Mouse (Mus musculus) spleen, adult 2 months (tissue): ENCODE results near the gene Trim80.

Experiments
- CTCF ChIP-seq: fragments of 200-500 bp; IDR thresholded peaks from 2 replicates; pipeline ENCODE4 v1.5.1; 2011; ENCODE audit warnings: mild to moderate bottlenecking, inconsistent platforms; ENCODE audit not compliant: insufficient read depth, insufficient read length, insufficient replicate concordance; ENCODE audit errors: extremely low read depth
- POLR2A ChIP-seq: fragments of 200-500 bp; IDR thresholded peaks from 2 replicates; pipeline ENCODE4 v1.6.1; 2011; ENCODE audit warnings: low read depth, low read length, inconsistent platforms

DNA sequence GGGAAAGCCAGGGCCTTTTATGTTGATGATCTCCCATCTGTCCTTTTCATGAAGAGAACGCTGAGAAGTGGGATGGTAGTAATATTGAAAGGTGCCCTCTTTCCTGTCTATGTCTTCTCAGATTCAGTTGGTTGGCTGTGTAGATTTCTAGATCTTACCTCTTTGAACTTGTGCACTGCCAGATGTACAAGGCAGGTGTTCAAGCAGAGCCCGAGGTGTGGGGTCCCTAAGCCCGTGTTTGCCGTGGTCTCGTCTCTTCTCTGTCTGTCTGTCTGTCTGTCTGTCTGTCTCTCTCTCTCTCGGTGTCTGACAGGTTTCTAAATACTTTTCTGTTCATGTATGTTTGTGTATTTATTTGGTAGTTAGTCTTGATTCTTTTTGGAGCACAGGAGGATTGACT, 14.7 kb upstream of the Trim80 start:
- TF ChIP-seq CTCF (no peak), POLR2A (no peak)
